In genomic region chrX:41505371-41505770, GRCm38 (mm10) we compare ENCODE assay signal across 22 mouse cellular contexts.
DNase-seq lines count a peak whose midpoint lies in the region; ATAC-seq and TF ChIP-seq lines count a peak whose summit lies in the region.
"Had no signal": no experiment of that assay in that cellular context is flagged by ENCODE, and none has a peak within 500 bp of the region (broad histone marks: within the 10 kb centered on the region; RNA-seq: fewer than 3 reads in every experiment).

No protein-coding gene starts in this region.

- ATAC-seq in forebrain, embryonic 13.5 days = peak; percentile 80
- ATAC-seq in forebrain, embryonic 12.5 days (ENCODE audit: low FRiP score) = no peak
- ATAC-seq in hindbrain, embryonic 12.5 days (ENCODE audit: low FRiP score) = peak; percentile 56; the same call in 1 of the 2 replicates
- no peak for ATAC-seq in hindbrain, embryonic 14.5 days (ENCODE audit: low FRiP score)
- peak; percentile 38; the same call in 1 of the 2 replicates for ATAC-seq in neural tube, embryonic 14.5 days (ENCODE audit: low read depth)
- no peak for ATAC-seq in neural tube, embryonic 15.5 days (ENCODE audit: low FRiP score)
- ATAC-seq: CD4-positive, CD25-positive, alpha-beta regulatory T cell, adult 4 months; hindbrain, postnatal 0 days had no signal

- WGBS in forebrain, embryonic 13.5 days = 51% methylated on average over 3 of the region's 3 CpGs
- WGBS in forebrain, embryonic 12.5 days = 56% methylated on average over 3 of the region's 3 CpGs
- WGBS in hindbrain, embryonic 12.5 days = 57% methylated on average over 3 of the region's 3 CpGs
- WGBS in hindbrain, embryonic 14.5 days = 41% methylated on average over 3 of the region's 3 CpGs
- WGBS in neural tube, embryonic 14.5 days = 39% methylated on average over 3 of the region's 3 CpGs
- WGBS in neural tube, embryonic 15.5 days = 32% methylated on average over 3 of the region's 3 CpGs

- no peak overlapping the region for H3K9ac ChIP-seq in forebrain, embryonic 13.5 days
- H3K9ac ChIP-seq in forebrain, embryonic 12.5 days = no peak overlapping the region
- no peak overlapping the region for H3K9ac ChIP-seq in hindbrain, embryonic 12.5 days
- no peak overlapping the region for H3K9ac ChIP-seq in hindbrain, embryonic 14.5 days
- H3K9ac ChIP-seq in neural tube, embryonic 14.5 days (replicated peaks; ENCODE audit: low read depth, low read length) = no peak overlapping the region
- no peak overlapping the region for H3K9ac ChIP-seq in neural tube, embryonic 15.5 days (replicated peaks)
- H3K9ac ChIP-seq: embryonic facial prominence, embryonic 13.5 days; heart, embryonic 13.5 days had no signal

- H3K36me3 ChIP-seq in forebrain, embryonic 13.5 days (ENCODE audit: poor library complexity, severe bottlenecking) = no peaks in the 10 kb centered on the region
- H3K36me3 ChIP-seq in forebrain, embryonic 12.5 days (replicated peaks) = no peaks in the 10 kb centered on the region
- H3K36me3 ChIP-seq in hindbrain, embryonic 12.5 days = no peaks in the 10 kb centered on the region
- no peaks in the 10 kb centered on the region for H3K36me3 ChIP-seq in hindbrain, embryonic 14.5 days (replicated peaks; ENCODE audit: control insufficient read depth, insufficient read depth)
- no peaks in the 10 kb centered on the region for H3K36me3 ChIP-seq in neural tube, embryonic 14.5 days (ENCODE audit: control insufficient read depth, insufficient read depth, low read length)
- H3K36me3 ChIP-seq in neural tube, embryonic 15.5 days = no peaks in the 10 kb centered on the region
- H3K36me3 ChIP-seq: embryonic facial prominence, embryonic 13.5 days; G1E; heart, embryonic 13.5 days had no signal

- no peak overlapping the region for H3K27ac ChIP-seq in forebrain, embryonic 13.5 days
- no peak overlapping the region for H3K27ac ChIP-seq in forebrain, embryonic 12.5 days
- no peak overlapping the region for H3K27ac ChIP-seq in hindbrain, embryonic 12.5 days
- no peak overlapping the region for H3K27ac ChIP-seq in hindbrain, embryonic 14.5 days
- no peak overlapping the region for H3K27ac ChIP-seq in neural tube, embryonic 14.5 days (ENCODE audit: low read depth, low read length)
- H3K27ac ChIP-seq in neural tube, embryonic 15.5 days (replicated peaks) = no peak overlapping the region
- no peak overlapping the region for H3K27ac ChIP-seq in layer of hippocampus, adult 2 months
- H3K27ac ChIP-seq: embryonic facial prominence, embryonic 13.5 days; gastrocnemius, adult 2 months; heart, embryonic 13.5 days; hindbrain, postnatal 0 days had no signal

- no peak for DNase-seq in hindbrain, embryonic 14.5 days (ENCODE audit: low spot score)
- DNase-seq in testis, postnatal 10 days (ENCODE audit: low spot score) = no peak
- DNase-seq in layer of hippocampus, adult 2 months (ENCODE audit: low spot score in 2 of 2) = no peak
- DNase-seq: adrenal gland, adult 8-10 months; adrenal gland, postnatal 36 days; B cell, adult 2 months; cerebellum, adult 18-20 months; cerebellum, adult 9-11 months; cerebellum, postnatal 36 days; gastrocnemius, adult 2 months; gastrocnemius, postnatal 25 days; heart, postnatal 36 days had no signal

- H3K4me1 ChIP-seq in forebrain, embryonic 13.5 days = no peaks in the 10 kb centered on the region
- H3K4me1 ChIP-seq in forebrain, embryonic 12.5 days = no peaks in the 10 kb centered on the region
- H3K4me1 ChIP-seq in hindbrain, embryonic 12.5 days = no peaks in the 10 kb centered on the region
- H3K4me1 ChIP-seq in hindbrain, embryonic 14.5 days (replicated peaks; ENCODE audit: control insufficient read depth, insufficient read depth, low read length) = no peaks in the 10 kb centered on the region
- no peaks in the 10 kb centered on the region for H3K4me1 ChIP-seq in neural tube, embryonic 14.5 days (ENCODE audit: control insufficient read depth, insufficient read depth, low read length)
- no peaks in the 10 kb centered on the region for H3K4me1 ChIP-seq in neural tube, embryonic 15.5 days
- H3K4me1 ChIP-seq: embryonic facial prominence, embryonic 13.5 days had no signal

- no peak overlapping the region for H3K4me2 ChIP-seq in forebrain, embryonic 13.5 days
- no peak overlapping the region for H3K4me2 ChIP-seq in forebrain, embryonic 12.5 days
- no peak overlapping the region for H3K4me2 ChIP-seq in hindbrain, embryonic 12.5 days (replicated peaks)
- no peak overlapping the region for H3K4me2 ChIP-seq in hindbrain, embryonic 14.5 days (replicated peaks)
- H3K4me2 ChIP-seq in neural tube, embryonic 14.5 days (ENCODE audit: low read depth, low read length) = no peak overlapping the region
- H3K4me2 ChIP-seq in neural tube, embryonic 15.5 days = no peak overlapping the region
- H3K4me2 ChIP-seq: embryonic facial prominence, embryonic 13.5 days; heart, embryonic 13.5 days had no signal

- no peak for TF ChIP-seq CTCF in layer of hippocampus, adult 2 months (conservative IDR thresholded peaks at IDR 0.05)

- H3K4me3 ChIP-seq in forebrain, embryonic 13.5 days = no peak overlapping the region
- no peak overlapping the region for H3K4me3 ChIP-seq in forebrain, embryonic 12.5 days (replicated peaks)
- H3K4me3 ChIP-seq in hindbrain, embryonic 12.5 days = no peak overlapping the region
- H3K4me3 ChIP-seq in hindbrain, embryonic 14.5 days (replicated peaks; ENCODE audit: low read length) = no peak overlapping the region
- no peak overlapping the region for H3K4me3 ChIP-seq in neural tube, embryonic 14.5 days (ENCODE audit: low read depth, low read length)
- H3K4me3 ChIP-seq in neural tube, embryonic 15.5 days (replicated peaks) = no peak overlapping the region
- no peak overlapping the region for H3K4me3 ChIP-seq in layer of hippocampus, adult 2 months
- H3K4me3 ChIP-seq: embryonic facial prominence, embryonic 13.5 days; gastrocnemius, adult 2 months; heart, embryonic 13.5 days had no signal

- H3K27me3 ChIP-seq in forebrain, embryonic 13.5 days = no peaks in the 10 kb centered on the region
- H3K27me3 ChIP-seq in forebrain, embryonic 12.5 days = no peaks in the 10 kb centered on the region
- no peaks in the 10 kb centered on the region for H3K27me3 ChIP-seq in hindbrain, embryonic 12.5 days
- no peaks in the 10 kb centered on the region for H3K27me3 ChIP-seq in hindbrain, embryonic 14.5 days (ENCODE audit: control insufficient read depth, insufficient read depth, low read length)
- H3K27me3 ChIP-seq in neural tube, embryonic 14.5 days (ENCODE audit: control insufficient read depth, insufficient read depth, low read length) = no peaks in the 10 kb centered on the region
- no peaks in the 10 kb centered on the region for H3K27me3 ChIP-seq in neural tube, embryonic 15.5 days (replicated peaks)
- H3K27me3 ChIP-seq: embryonic facial prominence, embryonic 13.5 days; heart, embryonic 13.5 days had no signal

- no peaks in the 10 kb centered on the region for H3K9me3 ChIP-seq in forebrain, embryonic 13.5 days (replicated peaks)
- H3K9me3 ChIP-seq in forebrain, embryonic 12.5 days = no peaks in the 10 kb centered on the region
- no peaks in the 10 kb centered on the region for H3K9me3 ChIP-seq in hindbrain, embryonic 12.5 days (replicated peaks)
- no peaks in the 10 kb centered on the region for H3K9me3 ChIP-seq in hindbrain, embryonic 14.5 days (ENCODE audit: control insufficient read depth, low read length)
- no peaks in the 10 kb centered on the region for H3K9me3 ChIP-seq in neural tube, embryonic 14.5 days (ENCODE audit: control insufficient read depth, low read length)
- H3K9me3 ChIP-seq in neural tube, embryonic 15.5 days (replicated peaks) = no peaks in the 10 kb centered on the region
- H3K9me3 ChIP-seq: embryonic facial prominence, embryonic 13.5 days; G1E; heart, embryonic 13.5 days had no signal

Comparison
In these comparisons a context has a peak if more than half of its experiments do, and no peak if none do; other contexts are left out.
1. ATAC-seq: peak in forebrain, embryonic 13.5 days (single experiment), hindbrain, embryonic 12.5 days (single experiment) and neural tube, embryonic 14.5 days (single experiment); none in forebrain, embryonic 12.5 days (single experiment), hindbrain, embryonic 14.5 days (single experiment) and neural tube, embryonic 15.5 days (single experiment).